Mouse (Mus musculus) 416B (cell line): ENCODE data around the gene Hist1h4h.
"Not testable (repeated sequence)": the region's sequence is repeated elsewhere in the genome, so short reads cannot be mapped to it uniquely, and the experiment has no call there.

Experiments
- DNase-seq: peaks from one replicate; pipeline ENCODE4 v3.0.0; 2011; ENCODE audit warnings: low read depth

Gene Hist1h4h

DNA sequence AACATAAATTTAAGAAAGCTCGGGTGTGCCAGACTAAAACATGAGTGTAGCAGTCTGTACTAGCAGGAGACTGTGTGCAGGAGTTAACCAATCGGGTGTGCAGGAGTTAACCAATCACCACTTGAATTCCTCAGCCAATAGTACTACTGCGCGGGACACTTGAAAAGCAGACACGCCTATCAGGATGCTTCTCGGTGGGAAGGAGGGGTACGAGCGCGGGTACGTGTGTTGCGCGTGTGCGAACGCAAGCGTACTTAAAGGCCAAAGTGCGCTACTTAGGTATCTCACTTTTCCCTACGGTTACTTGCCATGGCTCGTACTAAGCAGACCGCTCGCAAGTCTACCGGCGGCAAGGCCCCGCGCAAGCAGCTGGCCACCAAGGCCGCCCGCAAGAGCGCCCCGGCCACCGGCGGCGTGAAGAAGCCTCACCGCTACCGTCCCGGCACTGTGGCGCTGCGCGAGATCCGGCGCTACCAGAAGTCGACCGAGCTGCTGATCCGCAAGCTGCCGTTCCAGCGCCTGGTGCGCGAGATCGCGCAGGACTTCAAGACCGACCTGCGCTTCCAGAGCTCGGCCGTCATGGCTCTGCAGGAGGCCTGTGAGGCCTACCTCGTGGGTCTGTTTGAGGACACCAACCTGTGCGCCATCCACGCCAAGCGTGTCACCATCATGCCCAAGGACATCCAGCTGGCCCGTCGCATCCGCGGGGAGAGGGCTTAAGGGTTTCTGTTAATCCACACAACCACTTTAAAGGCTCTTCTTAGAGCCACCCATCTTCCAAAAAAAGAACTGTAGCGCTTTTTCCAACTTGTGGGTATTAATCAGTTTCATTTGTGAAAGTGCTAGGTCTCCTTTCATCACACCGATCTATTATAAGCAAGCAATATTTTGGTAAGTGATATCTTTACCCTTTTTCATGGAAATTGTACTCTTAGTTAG lies 4.6 kb downstream of the Hist1h4h start, which contains the start of gene Hist1h3g:
TSS of gene Hist1h3g (plus strand) at position 286 of the 939 bp plus-strand sequence.
- peak; percentile 100 for DNase-seq

DNA sequence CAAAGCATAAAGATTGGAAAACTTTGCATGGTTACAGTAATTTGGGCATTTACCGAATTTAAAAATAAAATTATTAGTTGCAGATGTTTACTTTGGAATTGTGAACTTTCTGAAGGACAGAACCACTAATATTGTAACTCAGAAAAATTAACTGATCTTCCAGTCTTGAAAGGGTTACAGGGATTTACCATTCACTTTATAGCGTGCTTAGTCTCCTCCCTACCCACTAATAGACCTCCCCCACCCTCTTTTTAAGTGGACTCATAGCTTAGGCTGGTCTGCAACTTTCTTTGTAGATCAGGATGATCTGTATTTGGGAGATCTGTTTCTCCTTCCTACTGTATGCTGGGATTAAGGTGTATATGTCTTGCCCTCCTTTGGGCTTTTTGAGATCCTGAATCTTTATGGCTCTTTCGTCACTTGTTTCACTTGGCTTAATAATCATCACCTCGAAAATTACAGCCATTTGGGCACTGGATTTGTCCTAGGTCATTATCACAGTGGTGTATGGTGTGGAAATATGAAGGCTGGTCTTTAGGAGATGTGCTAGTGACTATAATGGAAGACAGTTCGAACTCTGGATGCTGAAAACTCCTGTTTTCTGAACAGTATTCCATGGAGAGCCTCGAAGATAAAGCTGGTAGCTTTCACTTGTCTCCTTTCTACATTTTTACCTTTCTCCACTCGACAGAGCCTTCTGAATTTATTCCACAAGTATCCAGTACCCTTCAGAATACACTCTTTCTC lies 5.4 kb downstream of the Hist1h4h start:
- DNase-seq: peak; percentile 88

GRCm38 (mm10) chr13:23537006-23537710 lies 6.3 kb downstream of the Hist1h4h start:
- peak; percentile 72 for DNase-seq

GRCm38 (mm10) chr13:23538249-23538648 lies 7.4 kb downstream of the Hist1h4h start:
- no peak for DNase-seq

DNA sequence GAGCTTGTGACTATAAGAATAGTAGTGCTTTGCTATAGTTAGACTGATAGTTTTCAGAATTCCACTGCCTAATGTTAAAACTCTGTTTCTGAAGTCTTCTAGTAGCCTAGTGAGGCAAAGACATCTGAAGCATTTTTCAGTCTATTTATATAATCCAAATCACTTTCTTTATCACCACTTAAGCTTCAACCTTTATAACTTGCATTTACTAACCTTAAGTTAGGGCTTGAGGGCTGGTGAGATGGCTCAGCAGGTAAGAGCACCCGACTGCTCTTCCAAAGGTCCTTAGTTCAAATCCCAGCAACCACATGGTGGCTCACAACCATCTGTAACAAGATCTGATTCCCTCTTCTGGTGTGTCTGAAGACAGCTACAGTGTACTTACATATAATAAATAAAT lies 9.0 kb downstream of the Hist1h4h start:
- DNase-seq: not testable (repeated sequence)

DNA sequence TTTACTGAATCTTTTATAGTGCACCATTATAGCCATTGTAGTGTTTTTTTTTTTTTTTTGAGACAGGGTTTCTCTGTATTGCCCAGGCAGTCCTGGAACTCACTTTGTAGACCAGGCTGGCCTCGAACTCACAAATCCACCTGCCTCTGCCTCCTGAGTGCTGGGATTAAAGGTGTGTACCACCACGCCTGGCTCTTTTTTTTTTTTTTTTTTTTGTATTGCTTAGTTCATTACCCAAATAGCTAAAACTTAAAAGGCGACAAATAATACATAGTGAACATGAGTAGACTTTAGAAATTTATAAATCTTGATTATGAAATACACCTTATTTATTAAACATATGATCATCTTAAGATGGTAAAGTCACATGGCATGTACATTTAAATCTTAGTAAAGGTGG lies 10.6 kb downstream of the Hist1h4h start:
- DNase-seq: no peak

DNA sequence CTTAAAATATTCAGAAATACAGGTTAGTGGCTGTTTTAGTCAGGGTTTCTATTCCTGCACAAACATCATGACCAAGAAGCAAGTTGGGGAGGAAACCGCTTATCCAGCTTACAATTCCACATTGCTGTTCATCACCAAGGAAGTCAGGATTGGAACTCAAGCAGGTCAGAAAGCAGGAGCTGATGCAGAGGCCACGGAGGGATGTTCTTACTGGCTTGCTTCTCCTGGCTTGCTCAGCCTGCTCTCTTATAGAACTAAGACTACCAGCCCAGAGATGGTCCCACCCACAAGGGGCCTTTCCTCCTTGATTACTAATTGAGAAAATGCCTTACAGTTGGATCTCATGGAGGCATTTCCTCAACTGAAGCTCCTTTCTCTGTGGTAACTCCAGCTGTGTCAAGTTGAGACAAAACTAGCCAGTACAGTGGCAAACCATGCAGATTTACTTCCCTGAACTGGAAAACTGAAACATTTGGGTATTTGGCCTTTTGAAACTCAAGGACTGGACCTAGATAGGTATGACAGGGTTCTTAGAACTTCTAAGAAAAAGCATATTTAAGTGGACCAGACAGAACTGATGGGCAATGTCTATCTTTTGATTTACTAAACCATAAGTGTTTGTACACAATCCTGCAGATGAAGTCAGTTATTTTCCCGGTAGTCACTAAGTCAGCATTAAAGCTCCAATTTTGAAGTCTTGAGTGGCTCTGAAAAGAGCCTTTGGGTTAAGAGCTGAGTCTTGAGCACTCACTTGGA lies 11.6 kb downstream of the Hist1h4h start:
- DNase-seq: peak; percentile 89

DNA sequence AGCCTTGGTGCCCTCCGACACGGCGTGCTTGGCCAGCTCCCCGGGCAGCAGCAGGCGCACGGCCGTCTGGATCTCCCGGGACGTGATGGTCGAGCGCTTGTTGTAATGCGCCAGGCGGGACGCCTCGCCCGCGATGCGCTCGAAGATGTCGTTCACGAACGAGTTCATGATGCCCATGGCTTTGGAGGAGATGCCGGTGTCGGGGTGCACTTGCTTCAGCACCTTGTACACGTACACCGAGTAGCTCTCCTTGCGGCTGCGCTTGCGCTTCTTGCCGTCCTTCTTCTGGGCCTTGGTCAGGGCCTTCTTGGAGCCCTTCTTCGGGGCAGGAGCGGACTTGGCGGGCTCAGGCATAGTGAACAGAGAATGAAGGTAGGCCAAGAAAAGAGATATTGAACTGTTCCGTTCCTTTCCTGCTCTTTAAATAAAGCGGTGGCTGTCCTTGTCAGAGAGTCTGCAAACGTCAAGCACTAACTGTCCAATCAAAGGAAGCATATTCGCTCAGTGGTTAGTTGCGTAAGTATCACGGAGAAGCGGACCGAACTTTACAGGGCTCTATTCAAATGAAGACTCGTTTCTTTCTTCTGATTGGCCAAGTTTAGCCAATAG lies 12.3 kb downstream of the Hist1h4h start, which contains the start of gene Hist1h2bh:
TSS of gene Hist1h2bh (minus strand) at position 394 of the 609 bp plus-strand sequence.
- peak; percentile 100 for DNase-seq

DNA sequence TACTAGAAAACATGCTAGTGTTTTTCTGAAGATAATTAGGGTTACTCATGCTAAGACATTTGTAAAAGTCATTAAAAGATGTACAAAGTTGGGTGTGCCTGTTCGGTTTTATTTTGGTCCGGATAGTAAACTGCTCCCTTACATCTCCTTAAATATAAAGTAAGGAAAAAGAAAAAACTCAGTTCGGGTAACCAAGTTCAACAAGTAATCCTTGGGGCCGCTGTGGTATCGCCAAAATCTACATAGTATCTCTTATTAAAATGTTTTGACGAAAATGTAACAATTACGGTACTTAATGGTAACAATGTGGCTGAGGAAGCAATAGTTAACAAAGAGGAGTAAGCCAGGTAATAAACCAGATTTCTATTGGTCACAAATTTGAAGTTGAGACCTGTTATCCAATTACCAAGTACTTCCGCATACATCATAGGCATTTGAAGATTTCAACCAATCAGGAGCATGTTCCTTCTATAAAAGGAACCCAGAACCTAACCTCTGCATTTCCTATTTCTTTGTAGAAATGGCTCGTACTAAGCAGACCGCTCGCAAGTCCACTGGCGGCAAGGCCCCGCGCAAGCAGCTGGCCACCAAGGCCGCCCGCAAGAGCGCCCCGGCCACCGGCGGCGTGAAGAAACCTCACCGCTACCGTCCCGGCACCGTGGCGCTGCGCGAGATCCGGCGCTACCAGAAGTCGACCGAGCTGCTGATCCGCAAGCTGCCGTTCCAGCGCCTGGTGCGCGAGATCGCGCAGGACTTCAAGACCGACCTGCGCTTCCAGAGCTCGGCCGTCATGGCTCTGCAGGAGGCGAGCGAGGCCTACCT lies 13.3 kb downstream of the Hist1h4h start, which contains the start of gene Hist1h3f:
TSS of gene Hist1h3f (plus strand) at position 88 of the 822 bp plus-strand sequence.
- DNase-seq: peak; percentile 100

DNA sequence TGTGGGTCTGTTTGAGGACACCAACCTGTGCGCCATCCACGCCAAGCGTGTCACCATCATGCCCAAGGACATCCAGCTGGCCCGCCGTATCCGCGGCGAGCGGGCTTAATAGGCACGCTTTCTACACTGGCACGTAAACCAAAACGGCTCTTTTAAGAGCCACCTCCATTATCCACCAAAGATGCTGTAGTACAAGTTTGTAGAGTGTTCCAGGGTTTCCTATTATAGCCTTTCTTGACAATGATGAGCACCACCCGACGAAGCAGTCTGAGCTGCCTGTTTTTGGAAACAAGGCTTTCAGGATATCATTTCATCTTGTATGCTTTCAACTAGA lies 13.9 kb downstream of the Hist1h4h start:
- peak; percentile 67 for DNase-seq

GRCm38 (mm10) chr13:23546694-23547093 lies 15.8 kb downstream of the Hist1h4h start:
- no peak for DNase-seq

GRCm38 (mm10) chr13:23550761-23551145 lies 19.9 kb downstream of the Hist1h4h start:
- peak; percentile 89 for DNase-seq

DNA sequence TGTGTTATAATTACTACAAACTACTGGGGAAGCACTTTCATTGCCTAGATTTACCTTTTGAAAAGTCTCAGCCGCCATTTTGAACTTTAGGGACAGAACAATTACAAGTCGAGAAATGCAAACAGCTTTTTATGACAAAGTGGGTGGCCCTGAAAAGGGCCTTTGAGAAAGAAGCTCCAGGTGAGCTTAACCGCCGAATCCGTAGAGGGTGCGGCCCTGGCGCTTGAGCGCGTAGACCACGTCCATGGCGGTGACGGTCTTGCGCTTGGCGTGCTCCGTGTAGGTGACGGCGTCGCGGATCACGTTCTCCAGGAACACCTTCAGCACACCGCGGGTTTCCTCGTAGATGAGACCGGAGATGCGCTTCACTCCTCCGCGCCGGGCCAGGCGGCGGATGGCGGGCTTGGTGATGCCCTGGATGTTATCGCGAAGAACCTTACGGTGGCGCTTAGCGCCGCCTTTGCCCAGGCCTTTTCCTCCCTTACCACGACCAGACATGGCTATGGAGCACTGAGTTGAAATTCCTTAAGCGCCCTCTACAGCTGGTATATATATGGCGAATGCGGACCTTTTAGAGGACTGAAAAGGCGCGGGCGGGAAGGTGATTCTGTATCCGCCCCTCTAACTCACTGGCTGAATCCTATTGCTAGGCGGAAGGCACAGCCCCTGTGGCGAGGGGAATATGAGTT lies 20.4 kb downstream of the Hist1h4h start, which contains the start of gene Hist1h4f:
TSS of gene Hist1h4f (minus strand) at position 503 of the 689 bp plus-strand sequence.
- DNase-seq: peak; percentile 99

- peak; percentile 71 for DNase-seq
These were observed 21.4 kb downstream of the Hist1h4h start for GRCm38 (mm10) chr13:23551931-23552914.

GRCm38 (mm10) chr13:23552962-23553361 lies 22.1 kb downstream of the Hist1h4h start, which contains the start of gene Hist1h1d:
TSS of gene Hist1h1d (plus strand) at chr13:23553262.
- DNase-seq: no peak

- DNase-seq: peak; percentile 86
These were observed 23.5 kb downstream of the Hist1h4h start for GRCm38 (mm10) chr13:23554393-23554792.

DNA sequence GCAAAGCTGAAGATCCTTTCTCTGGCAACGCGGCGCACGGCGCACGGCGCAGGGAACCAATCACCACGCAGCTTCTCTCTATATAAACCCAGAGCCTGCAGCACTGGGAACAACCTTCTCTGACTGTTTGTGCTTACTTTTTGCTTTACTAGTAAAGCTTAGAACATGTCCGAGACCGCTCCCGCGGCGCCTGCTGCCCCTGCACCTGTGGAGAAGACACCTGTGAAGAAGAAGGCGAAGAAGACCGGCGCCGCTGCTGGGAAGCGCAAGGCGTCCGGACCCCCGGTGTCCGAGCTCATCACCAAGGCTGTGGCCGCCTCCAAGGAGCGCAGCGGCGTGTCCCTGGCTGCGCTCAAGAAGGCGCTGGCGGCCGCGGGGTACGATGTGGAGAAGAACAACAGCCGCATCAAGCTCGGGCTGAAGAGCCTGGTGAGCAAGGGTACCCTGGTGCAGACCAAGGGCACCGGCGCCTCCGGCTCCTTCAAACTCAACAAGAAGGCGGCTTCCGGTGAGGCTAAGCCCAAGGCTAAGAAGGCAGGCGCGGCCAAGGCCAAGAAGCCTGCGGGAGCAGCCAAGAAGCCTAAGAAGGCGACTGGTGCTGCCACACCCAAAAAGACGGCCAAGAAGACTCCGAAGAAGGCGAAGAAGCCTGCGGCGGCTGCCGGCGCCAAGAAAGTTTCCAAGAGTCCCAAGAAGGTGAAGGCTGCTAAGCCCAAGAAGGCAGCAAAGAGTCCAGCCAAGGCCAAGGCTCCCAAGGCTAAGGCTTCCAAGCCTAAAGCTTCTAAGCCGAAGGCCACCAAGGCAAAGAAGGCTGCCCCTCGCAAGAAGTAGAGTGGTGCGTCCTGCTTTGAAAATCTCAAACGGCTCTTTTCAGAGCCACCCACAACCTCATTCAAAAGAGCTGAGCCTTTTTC lies 24.3 kb downstream of the Hist1h4h start:
- DNase-seq: peak; percentile 99
